Mouse (Mus musculus): ENCODE measurements around the gene Atg101.

- TF ChIP-seq EP300 (IDR thresholded peaks at IDR 0.05; ENCODE audit: low read depth) (no peak), CTCF (IDR thresholded peaks at IDR 0.05; ENCODE audit: low read depth) (no peak)
These were observed 12.6 kb upstream of the Atg101 start for GRCm38 (mm10) chr15:101271513-101271912.
